Mouse (Mus musculus) midbrain, embryonic 14.5 days (tissue): ENCODE data around the gene Gse1. TPM values are rescaled to one million over a fixed set of nuclear protein-coding genes. Genes with fewer than 3 reads are reported as not detected.

ENCODE experiments used
- ATAC-seq: fragments of 200-750 bp; cut with Nextera tagmentation; 2 replicates; pipeline ENCODE4 v1.8.0; 2017; ENCODE audit warnings: moderate number of reproducible peaks, moderate library complexity; ENCODE audit not compliant: low FRiP score, low TSS enrichment
- DNase-seq: peaks from one replicate; pipeline ENCODE4 v3.0.0-alpha.2; 2015
- H3K27ac ChIP-seq: fragments of 300-500 bp; sonication (generic); replicated peaks from 2 replicates; pipeline ENCODE4 v1.5.1; 2014; ENCODE audit warnings: mild to moderate bottlenecking, low read depth, low read length, moderate library complexity
- H3K27me3 ChIP-seq: fragments of 300-500 bp; sonication (generic); 2 replicates; pipeline ENCODE4 v1.6.1; 2014; ENCODE audit warnings: low read length, control low read depth, mixed read lengths; ENCODE audit not compliant: control insufficient read depth, insufficient read depth
- H3K36me3 ChIP-seq: fragments of 300-500 bp; sonication (generic); 2 replicates; pipeline ENCODE4 v1.6.1; 2014; ENCODE audit warnings: low read length, control low read depth; ENCODE audit not compliant: control insufficient read depth, insufficient read depth
- H3K4me1 ChIP-seq: fragments of 300-500 bp; sonication (generic); 2 replicates; pipeline ENCODE4 v1.6.1; 2014; ENCODE audit warnings: mild to moderate bottlenecking, antibody characterized with exemption, low read length, control low read depth; ENCODE audit not compliant: control insufficient read depth, insufficient read depth
- H3K4me2 ChIP-seq: fragments of 300-500 bp; sonication (generic); 2 replicates; pipeline ENCODE4 v1.6.1; 2014; ENCODE audit warnings: mild to moderate bottlenecking, low read length, moderate library complexity
- H3K4me3 ChIP-seq: fragments of 300-500 bp; sonication (generic); replicated peaks from 2 replicates; pipeline ENCODE4 v1.5.1; 2014; ENCODE audit warnings: low read depth, low read length
- H3K9ac ChIP-seq: fragments of 300-500 bp; sonication (generic); replicated peaks from 2 replicates; pipeline ENCODE4 v1.6.1; 2014; ENCODE audit warnings: mild to moderate bottlenecking, low read length, moderate library complexity
- H3K9me3 ChIP-seq: fragments of 300-500 bp; sonication (generic); 2 replicates; pipeline ENCODE4 v1.6.1; 2016; ENCODE audit warnings: low read length, control low read depth, mixed read lengths; ENCODE audit not compliant: control insufficient read depth
- WGBS: fragments of 180-500 bp; shearing (Covaris S2); extraction: QIAGEN DNeasy Blood & Tissue Kit; methylation state at CpG from one replicate; pipeline ENCODE4 v1.1.7; 2014; 5-methylcytosine and 5-hydroxymethylcytosine counted together
- polyA plus RNA-seq: library from polyadenylated mRNA; unstranded; fragments of >200 nt; fragmentation: Nextera tagmentation; extraction: Ambion mirVana; gene quantifications from 2 replicates; pipeline ENCODE4 v1.2.1, GENCODE M21; 2014

Gene Gse1
- polyA plus RNA-seq, 1 experiment from 2014 or later = 28.6 TPM

DNA sequence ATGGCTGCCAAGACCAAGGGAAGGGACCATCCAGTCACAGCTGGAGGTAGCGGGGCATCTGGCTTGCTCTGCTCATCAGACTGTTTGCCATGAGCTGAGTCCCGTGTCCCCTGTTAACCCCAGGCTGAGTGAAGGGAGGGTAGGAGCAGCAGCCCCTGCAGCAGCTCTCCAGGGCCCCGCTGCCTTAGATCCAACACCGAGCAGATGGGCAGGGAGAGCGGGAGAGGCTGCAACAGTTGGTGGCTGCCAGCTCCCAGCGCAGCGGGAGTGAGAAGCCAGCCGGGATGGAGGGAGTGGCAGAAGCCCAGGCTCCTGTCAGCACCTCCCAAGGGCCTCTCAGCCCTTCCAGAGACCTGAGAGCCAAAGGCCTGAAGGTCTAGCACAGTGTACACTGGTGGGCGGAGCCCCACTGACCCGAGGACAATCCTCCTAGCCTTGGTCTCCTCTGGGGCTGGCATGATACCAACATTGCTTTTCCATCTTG lies 61.5 kb downstream of the Gse1 start:
- peak; percentile 69 for DNase-seq
- H3K4me3 ChIP-seq = no peak overlapping the region
- no peak overlapping the region for H3K4me2 ChIP-seq
- WGBS = 29% methylated on average over 10 of the region's 10 CpGs
- H3K9me3 ChIP-seq = no peaks in the 10 kb centered on the region
- H3K27ac ChIP-seq = no peak overlapping the region
- H3K27me3 ChIP-seq = no peaks in the 10 kb centered on the region
- H3K4me1 ChIP-seq = peaks cover 75% of the 10 kb centered on the region
- no peak overlapping the region for H3K9ac ChIP-seq
- no peak for ATAC-seq
- H3K36me3 ChIP-seq = no peaks in the 10 kb centered on the region

DNA sequence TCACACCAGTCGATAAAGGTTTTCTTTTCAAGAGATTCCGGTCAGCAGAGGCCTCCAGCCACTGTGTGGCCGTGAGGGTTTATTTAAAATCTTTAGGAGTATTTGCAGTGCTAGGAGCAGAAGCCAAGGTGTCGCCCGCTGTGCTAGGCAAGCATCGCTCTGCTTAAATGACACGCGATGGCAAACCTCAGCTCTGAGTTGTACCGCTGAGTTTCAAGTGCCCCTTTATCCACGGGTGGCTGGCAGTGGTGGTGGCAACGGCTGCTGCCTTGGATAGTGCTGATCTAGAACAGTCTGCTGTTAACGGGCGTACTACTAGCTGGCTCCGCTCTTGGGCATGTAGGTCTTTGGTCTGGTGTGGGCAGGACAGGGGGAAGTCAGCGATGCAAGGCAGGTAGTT lies 62.4 kb downstream of the Gse1 start:
- Histone ChIP-seq H3K4me2 (no peak overlapping the region), H3K9ac (no peak overlapping the region), H3K36me3 (no peaks in the 10 kb centered on the region), H3K4me3 (no peak overlapping the region), H3K27me3 (no peaks in the 10 kb centered on the region), H3K9me3 (no peaks in the 10 kb centered on the region), H3K4me1 (peaks cover 75% of the 10 kb centered on the region), H3K27ac (peak overlapping the region; percentile 37; the same call in 1 of the 2 replicates)
- 69% methylated on average over 15 of the region's 15 CpGs for WGBS
- ATAC-seq (no peak), DNase-seq (peak; percentile 45)

DNA sequence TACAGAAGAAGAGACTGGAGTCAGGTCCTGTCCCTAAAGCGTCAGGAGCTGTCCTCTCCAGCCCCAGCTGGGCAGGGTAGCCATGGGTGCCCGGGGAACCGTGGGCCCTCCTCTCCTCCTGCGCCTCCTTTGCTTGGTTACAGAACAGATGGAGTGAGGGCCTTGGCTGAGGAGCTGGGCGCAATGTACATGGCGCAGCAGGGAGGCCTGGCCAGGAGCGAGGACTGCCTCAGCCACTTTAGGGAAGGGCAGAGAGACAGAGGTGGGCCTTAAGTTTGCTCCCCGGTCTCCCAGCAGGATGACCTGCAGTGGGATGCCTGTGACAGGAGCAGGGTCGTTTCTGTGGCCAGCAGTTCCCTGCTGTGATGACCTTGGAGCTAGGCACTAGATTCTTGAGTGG lies 63.4 kb downstream of the Gse1 start:
- 86% methylated on average over 9 of the region's 9 CpGs for WGBS
- H3K27me3 ChIP-seq = no peaks in the 10 kb centered on the region
- no peak overlapping the region for H3K4me2 ChIP-seq
- no peak for ATAC-seq
- H3K9ac ChIP-seq = no peak overlapping the region
- H3K27ac ChIP-seq = peak overlapping the region; percentile 86; the same call in 1 of the 2 replicates
- H3K9me3 ChIP-seq = no peaks in the 10 kb centered on the region
- H3K4me3 ChIP-seq = no peak overlapping the region
- H3K4me1 ChIP-seq = peaks cover 82% of the 10 kb centered on the region
- DNase-seq = no peak
- H3K36me3 ChIP-seq = no peaks in the 10 kb centered on the region

DNA sequence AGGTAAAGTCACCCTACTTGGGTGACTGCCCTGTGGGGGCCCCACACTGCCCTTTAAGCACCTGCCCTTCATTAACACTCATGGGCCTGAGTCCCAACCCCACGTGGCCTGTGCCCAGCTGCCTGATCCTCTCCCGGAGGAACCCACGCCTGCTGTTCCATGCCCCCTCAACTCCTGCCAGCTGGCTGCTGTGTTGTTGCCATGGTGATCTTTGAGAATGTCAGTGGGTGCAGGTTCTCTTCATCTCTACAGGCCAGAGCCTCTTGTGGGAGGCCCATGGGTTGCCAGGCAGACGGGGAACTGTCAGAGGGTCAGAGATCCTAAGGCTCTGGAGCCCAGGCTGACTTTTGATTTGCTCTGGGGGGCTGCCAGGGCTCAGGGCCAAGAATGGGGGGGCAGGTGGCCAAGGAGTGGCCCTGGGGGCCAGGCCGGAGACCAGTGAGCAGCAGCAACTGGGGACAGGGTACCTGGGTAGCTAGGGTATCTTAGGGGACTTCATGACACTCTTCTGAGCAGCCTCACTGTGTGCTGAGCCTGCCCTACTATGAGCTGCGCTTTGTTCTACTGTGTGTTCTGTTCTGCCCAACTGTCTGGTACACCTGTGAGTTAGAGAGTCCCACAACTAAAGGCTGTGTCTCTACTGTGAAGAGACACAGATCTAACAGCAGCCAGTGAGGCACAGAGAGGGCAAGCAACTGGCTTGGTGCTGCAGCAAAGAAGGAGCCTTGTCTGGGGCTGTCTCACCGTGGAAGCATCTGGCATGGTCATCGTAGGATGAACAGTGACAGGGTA lies 64.3 kb downstream of the Gse1 start:
- Histone ChIP-seq H3K9me3 (no peaks in the 10 kb centered on the region), H3K4me1 (peaks cover 89% of the 10 kb centered on the region), H3K4me3 (no peak overlapping the region), H3K4me2 (0 out of 2 replicates have a peak overlapping the region, but pooled peaks have one; percentile 6), H3K9ac (no peak overlapping the region; the same call in 1 of the 2 replicates), H3K27me3 (no peaks in the 10 kb centered on the region), H3K27ac (peak overlapping the region; percentile 86), H3K36me3 (no peaks in the 10 kb centered on the region)
- DNase-seq (peak; percentile 81), ATAC-seq (peak; percentile 41)
- 28% methylated on average over 8 of the region's 8 CpGs for WGBS

DNA sequence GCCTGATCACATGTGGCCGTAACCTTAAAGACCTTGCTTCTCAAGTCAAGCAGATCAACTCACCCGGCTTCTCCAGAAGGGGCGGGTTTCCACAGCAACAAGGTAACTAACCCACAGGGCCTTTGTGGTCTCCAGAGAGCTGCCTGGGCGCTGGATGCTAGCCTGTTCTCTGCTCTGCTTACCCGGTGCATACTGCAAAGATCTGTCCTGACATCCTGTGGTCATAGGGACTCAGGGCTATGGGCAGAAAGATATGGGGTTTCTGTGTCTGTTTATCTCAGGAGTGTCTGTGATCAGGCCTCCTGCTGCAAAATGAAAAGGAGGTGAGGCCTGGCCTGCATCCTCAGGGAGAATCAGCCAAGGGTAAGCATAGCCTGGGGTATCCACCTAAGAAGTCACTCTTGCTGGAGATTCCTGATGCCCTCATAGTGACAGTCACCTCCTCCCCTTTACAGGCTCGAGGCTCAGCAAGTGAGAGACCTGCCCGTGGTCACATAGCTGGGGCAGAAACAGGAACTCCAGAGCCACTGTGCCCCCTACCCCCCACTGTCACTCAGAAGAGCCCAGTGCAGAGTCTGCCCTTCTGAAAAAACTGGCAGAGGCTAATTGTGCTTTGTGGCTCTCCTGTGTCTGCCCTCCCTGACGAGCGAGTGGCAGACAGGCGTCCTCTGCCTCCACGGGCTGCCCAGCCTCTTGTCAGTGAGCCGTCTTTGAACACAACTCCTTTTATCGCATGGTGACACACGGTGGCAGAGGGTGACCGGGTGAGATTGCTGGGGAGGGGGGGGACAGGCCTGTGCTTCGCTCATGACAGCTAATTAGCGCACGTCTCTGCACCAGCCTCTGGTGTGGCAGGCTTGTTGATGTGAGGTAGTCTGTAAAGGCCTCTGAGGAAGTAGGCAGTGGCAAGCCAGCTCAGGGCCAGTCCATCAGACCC lies 65.4 kb downstream of the Gse1 start:
- no peaks in the 10 kb centered on the region for H3K9me3 ChIP-seq
- 8% methylated on average over 18 of the region's 18 CpGs for WGBS
- ATAC-seq = peak; percentile 21; the same call in 1 of the 2 replicates
- H3K9ac ChIP-seq = no peak overlapping the region; the same call in 1 of the 2 replicates
- H3K4me3 ChIP-seq = no peak overlapping the region
- H3K36me3 ChIP-seq = no peaks in the 10 kb centered on the region
- H3K4me2 ChIP-seq = no peak overlapping the region; the same call in 1 of the 2 replicates
- H3K27ac ChIP-seq = peak overlapping the region; percentile 86
- no peaks in the 10 kb centered on the region for H3K27me3 ChIP-seq
- peak; percentile 69 for DNase-seq
- H3K4me1 ChIP-seq = peaks cover 92% of the 10 kb centered on the region

DNA sequence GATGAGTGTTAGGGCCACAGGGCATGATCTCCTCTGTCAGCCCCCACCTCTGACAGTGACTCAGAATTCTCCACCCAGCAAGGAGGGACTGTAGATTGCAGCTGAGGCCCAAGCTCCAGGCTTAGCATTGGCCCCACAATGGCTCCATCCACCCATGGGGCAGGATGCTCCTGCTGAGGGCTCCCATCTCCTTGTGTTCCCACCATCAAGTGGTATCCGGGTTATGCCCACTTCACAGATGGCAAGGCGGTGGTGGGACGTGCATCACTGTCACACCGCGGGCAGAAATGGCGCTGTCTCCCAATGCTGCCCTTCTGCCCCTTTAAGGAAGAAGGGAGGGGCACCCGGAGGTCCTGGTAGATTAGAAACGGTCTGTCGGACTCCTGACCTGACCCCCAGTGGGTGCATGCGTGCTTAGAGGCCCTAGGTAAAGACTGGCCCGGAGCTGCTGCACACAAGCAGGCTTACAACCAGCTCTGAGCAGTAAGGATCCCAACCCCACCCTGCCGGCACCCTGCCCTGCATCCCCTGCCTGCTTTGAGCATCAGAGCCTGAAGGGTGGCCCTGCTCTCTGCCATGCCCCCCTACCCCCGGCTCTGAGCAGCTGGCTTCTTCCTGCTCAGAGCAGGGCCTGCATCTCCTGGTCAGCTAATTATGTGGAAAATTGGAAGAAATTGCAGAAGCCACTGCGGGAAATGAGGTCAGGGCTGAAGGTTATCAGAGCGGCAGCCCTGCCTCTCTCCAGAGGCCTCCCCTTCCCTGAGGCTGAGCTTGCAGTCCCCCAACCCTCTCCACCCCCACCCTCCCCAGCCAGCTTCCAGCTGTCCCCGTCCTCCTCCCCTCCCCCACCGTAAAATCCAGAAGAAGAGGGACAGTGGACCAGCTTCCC lies 67.0 kb downstream of the Gse1 start:
- Histone ChIP-seq H3K4me2 (0 out of 2 replicates have a peak overlapping the region, but pooled peaks have one; percentile 21), H3K36me3 (no peaks in the 10 kb centered on the region)
- peak; percentile 21; the same call in 1 of the 2 replicates for ATAC-seq

DNA sequence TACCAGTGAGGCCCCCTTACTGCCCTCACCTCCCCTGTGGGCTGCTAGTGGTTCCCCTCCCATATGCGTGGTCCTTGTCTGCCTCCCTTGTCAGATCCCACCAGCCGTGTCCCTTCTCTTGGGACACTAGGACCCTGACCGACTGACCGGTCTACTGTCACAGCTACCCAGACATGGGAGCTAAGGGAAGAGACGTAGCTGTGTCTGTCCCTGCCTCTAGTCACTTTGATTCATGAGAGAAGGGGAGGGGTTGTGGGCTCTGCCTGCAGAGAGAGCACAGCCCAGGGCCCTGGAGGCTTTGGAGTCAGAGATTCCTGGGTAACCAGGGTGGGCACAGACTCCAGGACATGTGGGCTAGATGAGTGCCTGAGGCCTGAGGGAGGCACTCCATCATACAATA lies 68.7 kb downstream of the Gse1 start:
- DNase-seq (peak; percentile 51), ATAC-seq (no peak)
- H3K27me3 ChIP-seq = no peaks in the 10 kb centered on the region
- no peaks in the 10 kb centered on the region for H3K36me3 ChIP-seq
- peaks cover 84% of the 10 kb centered on the region for H3K4me1 ChIP-seq
- H3K4me3 ChIP-seq = no peak overlapping the region
- peak overlapping the region; percentile 86 for H3K27ac ChIP-seq
- no peaks in the 10 kb centered on the region for H3K9me3 ChIP-seq
- H3K9ac ChIP-seq = no peak overlapping the region
- 22% methylated on average over 5 of the region's 5 CpGs for WGBS
- no peak overlapping the region for H3K4me2 ChIP-seq

More for the DNA sequence above, 67.0 kb downstream of the Gse1 start:
- H3K9me3 ChIP-seq = no peaks in the 10 kb centered on the region
- 14% methylated on average over 17 of the region's 17 CpGs for WGBS
- no peak overlapping the region for H3K4me3 ChIP-seq
- peak; percentile 81 for DNase-seq
- H3K9ac ChIP-seq = no peak overlapping the region
- H3K27me3 ChIP-seq = no peaks in the 10 kb centered on the region
- peak overlapping the region; percentile 86 for H3K27ac ChIP-seq
- H3K4me1 ChIP-seq = peaks cover 88% of the 10 kb centered on the region
